Mouse (Mus musculus): ENCODE measurements around the gene Slc30a1.

Slc30a1 gene

GRCm38 (mm10) chr1:191872076-191872710 is 34.4 kb upstream of the Slc30a1 start:
- peaks cover 9% of the 10 kb centered on the region for H3K4me1 ChIP-seq (replicated peaks; ENCODE audit: low read depth, low read length)
- no peak overlapping the region for H3K4me3 ChIP-seq (replicated peaks; ENCODE audit: low read length)
- TF ChIP-seq POU5F1 (IDR thresholded peaks at IDR 0.05; ENCODE audit: borderline replicate concordance, low read length) (no peak), NANOG (IDR thresholded peaks at IDR 0.05; ENCODE audit: borderline replicate concordance, low read length) (no peak), CTCF (conservative IDR thresholded peaks at IDR 0.05; ENCODE audit: low read length) (no peak)
- H3K9me3 ChIP-seq (ENCODE audit: low read length), result no peaks in the 10 kb centered on the region
- peaks cover 3% of the 10 kb centered on the region; the same call in 1 of the 2 replicates for H3K27me3 ChIP-seq (ENCODE audit: insufficient read depth, low read length)
- H3K36me3 ChIP-seq (ENCODE audit: insufficient read depth, low read length), result no peaks in the 10 kb centered on the region

DNA sequence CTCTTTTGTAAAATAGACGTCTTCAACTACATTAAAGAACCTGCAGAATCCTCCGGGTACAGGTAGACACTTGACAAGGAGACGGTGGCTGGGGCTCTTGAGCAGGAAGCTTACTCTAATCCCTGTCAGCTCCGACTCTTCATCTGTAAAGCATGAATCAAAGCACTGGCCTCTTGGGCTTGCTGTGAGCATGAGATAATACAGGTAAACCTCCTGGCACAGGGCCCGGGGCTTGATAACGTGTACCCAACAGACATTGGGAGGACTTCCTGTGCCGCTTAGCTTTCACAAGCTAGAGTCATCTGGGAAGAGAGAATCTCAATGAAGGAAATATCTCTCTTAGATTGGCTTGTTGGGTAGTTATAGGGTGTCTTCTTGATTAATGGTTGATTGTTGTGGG is 31.6 kb upstream of the Slc30a1 start:
- Histone ChIP-seq H3K36me3 (ENCODE audit: insufficient read depth, low read length) (no peaks in the 10 kb centered on the region), H3K27me3 (ENCODE audit: insufficient read depth, low read length) (peaks cover 5% of the 10 kb centered on the region), H3K9me3 (ENCODE audit: low read length) (no peaks in the 10 kb centered on the region), H3K4me3 (replicated peaks; ENCODE audit: low read length) (no peak overlapping the region), H3K4me1 (replicated peaks; ENCODE audit: low read depth, low read length) (peaks cover 11% of the 10 kb centered on the region)
- TF ChIP-seq CTCF (conservative IDR thresholded peaks at IDR 0.05; ENCODE audit: low read length) (no peak), POU5F1 (IDR thresholded peaks at IDR 0.05; ENCODE audit: borderline replicate concordance, low read length) (no peak), NANOG (IDR thresholded peaks at IDR 0.05; ENCODE audit: borderline replicate concordance, low read length) (no peak)

GRCm38 (mm10) chr1:191875683-191876305 is 30.8 kb upstream of the Slc30a1 start:
- Histone ChIP-seq H3K4me1 (replicated peaks; ENCODE audit: low read depth, low read length) (peaks cover 18% of the 10 kb centered on the region), H3K27me3 (ENCODE audit: insufficient read depth, low read length) (peaks cover 5% of the 10 kb centered on the region), H3K4me3 (replicated peaks; ENCODE audit: low read length) (no peak overlapping the region), H3K36me3 (ENCODE audit: insufficient read depth, low read length) (no peaks in the 10 kb centered on the region), H3K9me3 (ENCODE audit: low read length) (no peaks in the 10 kb centered on the region)
- TF ChIP-seq POU5F1 (IDR thresholded peaks at IDR 0.05; ENCODE audit: borderline replicate concordance, low read length) (no peak), CTCF (conservative IDR thresholded peaks at IDR 0.05; ENCODE audit: low read length) (no peak), NANOG (IDR thresholded peaks at IDR 0.05; ENCODE audit: borderline replicate concordance, low read length) (no peak)

- Histone ChIP-seq H3K36me3 (ENCODE audit: insufficient read depth, low read length) (no peaks in the 10 kb centered on the region), H3K27me3 (ENCODE audit: insufficient read depth, low read length) (peaks cover 5% of the 10 kb centered on the region), H3K9me3 (ENCODE audit: low read length) (no peaks in the 10 kb centered on the region), H3K4me1 (replicated peaks; ENCODE audit: low read depth, low read length) (peaks cover 25% of the 10 kb centered on the region), H3K4me3 (replicated peaks; ENCODE audit: low read length) (no peak overlapping the region)
- TF ChIP-seq POU5F1 (IDR thresholded peaks at IDR 0.05; ENCODE audit: borderline replicate concordance, low read length) (no peak), CTCF (conservative IDR thresholded peaks at IDR 0.05; ENCODE audit: low read length) (no peak), NANOG (IDR thresholded peaks at IDR 0.05; ENCODE audit: borderline replicate concordance, low read length) (no peak)
Observed at GRCm38 (mm10) chr1:191877681-191878080, 28.9 kb upstream of the Slc30a1 start.

DNA sequence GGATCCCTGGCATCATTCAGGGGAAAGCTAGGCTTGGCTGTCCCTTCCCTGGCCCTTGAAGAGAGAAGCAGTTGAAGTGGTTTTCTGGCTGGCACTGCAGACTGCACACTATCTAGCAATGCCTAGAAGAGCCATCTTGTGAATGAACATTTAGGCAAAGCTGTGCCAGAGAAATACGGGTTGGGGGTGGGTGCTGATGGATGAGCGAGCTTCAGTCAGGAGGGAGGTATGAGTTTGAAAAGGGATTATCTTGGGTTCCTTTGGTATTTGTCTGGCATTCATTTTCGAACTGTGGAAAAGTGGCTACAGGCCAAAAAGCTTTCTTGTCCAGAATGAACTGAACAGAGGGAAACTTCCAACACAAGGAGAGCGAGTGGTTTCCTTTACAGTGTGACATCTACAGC is 28.0 kb upstream of the Slc30a1 start:
- H3K4me1 ChIP-seq (replicated peaks; ENCODE audit: low read depth, low read length), result peaks cover 25% of the 10 kb centered on the region
- peaks cover 5% of the 10 kb centered on the region for H3K27me3 ChIP-seq (ENCODE audit: insufficient read depth, low read length)
- H3K4me3 ChIP-seq (replicated peaks; ENCODE audit: low read length), result no peak overlapping the region
- no peak for TF ChIP-seq POU5F1 (IDR thresholded peaks at IDR 0.05; ENCODE audit: borderline replicate concordance, low read length)
- no peak for TF ChIP-seq NANOG (IDR thresholded peaks at IDR 0.05; ENCODE audit: borderline replicate concordance, low read length)
- no peaks in the 10 kb centered on the region for H3K36me3 ChIP-seq (ENCODE audit: insufficient read depth, low read length)
- no peaks in the 10 kb centered on the region for H3K9me3 ChIP-seq (ENCODE audit: low read length)

- H3K36me3 ChIP-seq (ENCODE audit: insufficient read depth, low read length), result no peaks in the 10 kb centered on the region
- H3K27me3 ChIP-seq (ENCODE audit: insufficient read depth, low read length), result peaks cover 5% of the 10 kb centered on the region
- TF ChIP-seq NANOG (IDR thresholded peaks at IDR 0.05; ENCODE audit: borderline replicate concordance, low read length), result no peak
- no peak for TF ChIP-seq CTCF (conservative IDR thresholded peaks at IDR 0.05; ENCODE audit: low read length)
- no peak for TF ChIP-seq POU5F1 (IDR thresholded peaks at IDR 0.05; ENCODE audit: borderline replicate concordance, low read length)
Observed at GRCm38 (mm10) chr1:191880247-191880646, 26.3 kb upstream of the Slc30a1 start.

GRCm38 (mm10) chr1:191880921-191881609 is 25.5 kb upstream of the Slc30a1 start:
- Histone ChIP-seq H3K36me3 (ENCODE audit: insufficient read depth, low read length) (no peaks in the 10 kb centered on the region), H3K4me1 (replicated peaks; ENCODE audit: low read depth, low read length) (peaks cover 16% of the 10 kb centered on the region), H3K27me3 (ENCODE audit: insufficient read depth, low read length) (peaks cover 5% of the 10 kb centered on the region), H3K9me3 (ENCODE audit: low read length) (no peaks in the 10 kb centered on the region), H3K4me3 (replicated peaks; ENCODE audit: low read length) (no peak overlapping the region)
- TF ChIP-seq NANOG (IDR thresholded peaks at IDR 0.05; ENCODE audit: borderline replicate concordance, low read length) (no peak), POU5F1 (IDR thresholded peaks at IDR 0.05; ENCODE audit: borderline replicate concordance, low read length) (no peak), CTCF (conservative IDR thresholded peaks at IDR 0.05; ENCODE audit: low read length) (no peak)

More at GRCm38 (mm10) chr1:191880247-191880646, 26.3 kb upstream of the Slc30a1 start:
- peaks cover 24% of the 10 kb centered on the region for H3K4me1 ChIP-seq (replicated peaks; ENCODE audit: low read depth, low read length)
- H3K4me3 ChIP-seq (replicated peaks; ENCODE audit: low read length), result no peak overlapping the region
- H3K9me3 ChIP-seq (ENCODE audit: low read length), result no peaks in the 10 kb centered on the region

- H3K4me1 ChIP-seq (replicated peaks; ENCODE audit: low read depth, low read length), result peaks cover 16% of the 10 kb centered on the region
- TF ChIP-seq NANOG (IDR thresholded peaks at IDR 0.05; ENCODE audit: borderline replicate concordance, low read length), result no peak
- TF ChIP-seq CTCF (conservative IDR thresholded peaks at IDR 0.05; ENCODE audit: low read length), result no peak
- no peak for TF ChIP-seq POU5F1 (IDR thresholded peaks at IDR 0.05; ENCODE audit: borderline replicate concordance, low read length)
- no peak overlapping the region for H3K4me3 ChIP-seq (replicated peaks; ENCODE audit: low read length)
- H3K27me3 ChIP-seq (ENCODE audit: insufficient read depth, low read length), result peaks cover 5% of the 10 kb centered on the region
- no peaks in the 10 kb centered on the region for H3K9me3 ChIP-seq (ENCODE audit: low read length)
- H3K36me3 ChIP-seq (ENCODE audit: insufficient read depth, low read length), result no peaks in the 10 kb centered on the region
Observed at GRCm38 (mm10) chr1:191881663-191882062, 24.9 kb upstream of the Slc30a1 start.

All from E14TG2a.4 (cell line).